Mouse (Mus musculus) forebrain, embryonic 12.5 days (tissue): ENCODE data around the gene Pcca. TPM values are rescaled to one million over a fixed set of nuclear protein-coding genes. Genes with fewer than 3 reads are reported as not detected.

Experiments used
- ATAC-seq: fragments of 200-750 bp; cut with Nextera tagmentation; 2 replicates; pipeline ENCODE4 v1.8.0; 2017; ENCODE audit warnings: moderate TSS enrichment; ENCODE audit not compliant: low FRiP score
- H3K27ac ChIP-seq: fragments of 300-500 bp; sonication (generic); 2 replicates; pipeline ENCODE4 v1.5.1; 2016; ENCODE audit warnings: mild to moderate bottlenecking
- H3K27me3 ChIP-seq: fragments of 300-500 bp; sonication (generic); 2 replicates; pipeline ENCODE4 v1.6.1; 2016; ENCODE audit warnings: mild to moderate bottlenecking
- H3K36me3 ChIP-seq: fragments of 300-500 bp; sonication (generic); replicated peaks from 2 replicates; pipeline ENCODE4 v1.6.1; 2016; ENCODE audit warnings: mild to moderate bottlenecking
- H3K4me1 ChIP-seq: fragments of 300-500 bp; sonication (generic); 2 replicates; pipeline ENCODE4 v1.6.1; 2016
- H3K4me2 ChIP-seq: fragments of 300-500 bp; sonication (generic); 2 replicates; pipeline ENCODE4 v1.6.1; 2016; ENCODE audit warnings: mild to moderate bottlenecking, moderate library complexity
- H3K4me3 ChIP-seq: fragments of 300-500 bp; sonication (generic); replicated peaks from 2 replicates; pipeline ENCODE4 v1.5.1; 2016; ENCODE audit warnings: mild to moderate bottlenecking
- H3K9ac ChIP-seq: fragments of 300-500 bp; sonication (generic); 2 replicates; pipeline ENCODE4 v1.6.1; 2016; ENCODE audit warnings: mild to moderate bottlenecking
- H3K9me3 ChIP-seq: fragments of 300-500 bp; sonication (generic); 2 replicates; pipeline ENCODE4 v1.6.1; 2016
- WGBS: fragments of 180-500 bp; shearing (Covaris S2); methylation state at CpG from one replicate; pipeline ENCODE4 v1.1.7; 2016; 5-methylcytosine and 5-hydroxymethylcytosine counted together
- polyA plus RNA-seq: library from polyadenylated mRNA; unstranded; fragments of >200 nt; fragmentation: Nextera tagmentation; extraction: Ambion mirVana; gene quantifications from 2 replicates; pipeline ENCODE4 v1.2.1, GENCODE M21; 2016

The Pcca gene
- polyA plus RNA-seq, 1 experiment from 2014 or later, result 34.7 TPM

DNA sequence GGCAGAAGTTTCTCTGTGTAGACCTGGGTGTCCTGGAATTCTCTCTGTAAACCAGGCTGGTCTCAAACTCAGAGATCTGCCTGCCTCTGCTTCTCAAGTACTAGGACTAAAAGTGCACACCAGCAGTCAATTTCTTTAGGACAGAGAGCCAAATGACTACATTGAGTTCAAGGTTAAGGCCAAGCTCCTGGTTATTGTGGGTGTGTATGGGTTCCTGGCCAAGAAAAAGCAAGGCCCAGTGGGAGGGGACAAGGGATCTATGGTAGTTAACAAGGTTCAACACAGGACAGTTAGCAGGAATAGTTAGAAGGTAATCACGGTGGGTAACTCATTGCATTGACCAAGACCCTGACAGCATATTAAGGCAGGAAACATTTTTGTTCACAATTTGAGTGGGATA lies 370.9 kb downstream of the Pcca start:
- H3K4me3 ChIP-seq, result no peak overlapping the region
- H3K36me3 ChIP-seq, result no peaks in the 10 kb centered on the region
- H3K27me3 ChIP-seq, result no peaks in the 10 kb centered on the region
- 92% methylated on average over 1 of the region's 1 CpGs for WGBS
- no peak overlapping the region for H3K9ac ChIP-seq
- ATAC-seq, result no peak
- H3K9me3 ChIP-seq, result 0 out of 2 replicates have a peak, but pooled peaks cover 6% of the 10 kb centered on the region
- H3K27ac ChIP-seq, result no peak overlapping the region
- no peak overlapping the region for H3K4me2 ChIP-seq
- H3K4me1 ChIP-seq, result peaks cover 9% of the 10 kb centered on the region; the same call in 1 of the 2 replicates

- no peak overlapping the region for H3K4me2 ChIP-seq
- H3K9me3 ChIP-seq, result 0 out of 2 replicates have a peak, but pooled peaks cover 6% of the 10 kb centered on the region
- H3K4me3 ChIP-seq, result no peak overlapping the region
- peaks cover 8% of the 10 kb centered on the region; the same call in 1 of the 2 replicates for H3K4me1 ChIP-seq
- 89% methylated on average over 4 of the region's 4 CpGs for WGBS
- no peak for ATAC-seq
- H3K36me3 ChIP-seq, result no peaks in the 10 kb centered on the region
- no peak overlapping the region for H3K27ac ChIP-seq
- H3K27me3 ChIP-seq, result peaks cover 13% of the 10 kb centered on the region; the same call in 1 of the 2 replicates
- H3K9ac ChIP-seq, result no peak overlapping the region
These were observed 374.0 kb downstream of the Pcca start for GRCm38 (mm10) chr14:122908075-122908474.

DNA sequence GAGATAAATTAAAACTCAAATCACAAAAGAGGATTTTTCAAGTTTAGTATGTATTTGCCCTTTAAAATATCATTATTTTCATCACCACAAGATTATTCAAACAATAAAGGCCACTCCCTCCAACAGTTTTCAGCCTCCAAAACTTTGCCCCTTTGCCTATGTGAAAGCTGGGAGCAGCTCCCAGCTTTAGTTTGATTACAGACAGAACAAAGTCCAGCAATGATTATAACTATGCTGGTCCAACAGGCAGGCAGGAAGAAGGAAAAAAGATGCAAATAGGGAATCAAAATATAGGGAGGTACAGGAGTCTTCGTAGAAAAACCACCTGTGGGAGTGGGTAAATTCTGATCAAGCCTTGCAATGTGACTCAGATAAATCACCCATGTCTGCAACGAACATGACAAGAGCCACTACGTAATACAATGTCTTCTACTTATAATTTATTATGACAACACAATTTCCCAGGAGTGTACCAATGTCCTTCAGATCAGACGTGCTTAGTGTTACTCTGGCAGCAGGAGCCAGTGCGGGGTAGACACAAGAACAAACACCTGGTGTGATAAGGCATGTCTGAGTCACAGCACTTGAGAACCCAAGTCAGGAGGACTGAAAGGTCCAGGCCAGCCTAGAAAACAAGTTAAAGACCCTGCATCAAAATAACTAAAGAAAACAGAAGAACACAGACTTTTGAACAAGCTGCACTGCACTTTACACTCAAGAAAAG lies 375.4 kb downstream of the Pcca start:
- Histone ChIP-seq H3K4me3 (no peak overlapping the region), H3K9me3 (0 out of 2 replicates have a peak, but pooled peaks cover 6% of the 10 kb centered on the region), H3K27ac (no peak overlapping the region), H3K9ac (no peak overlapping the region), H3K4me2 (no peak overlapping the region), H3K4me1 (peaks cover 11% of the 10 kb centered on the region; the same call in 1 of the 2 replicates), H3K27me3 (peaks cover 20% of the 10 kb centered on the region; the same call in 1 of the 2 replicates), H3K36me3 (no peaks in the 10 kb centered on the region)
- 85% methylated on average over 5 of the region's 5 CpGs for WGBS
- no peak for ATAC-seq

GRCm38 (mm10) chr14:122911265-122911664 lies 377.1 kb downstream of the Pcca start:
- 0 out of 2 replicates have a peak, but pooled peaks cover 6% of the 10 kb centered on the region for H3K9me3 ChIP-seq

GRCm38 (mm10) chr14:122912137-122912536 lies 378.0 kb downstream of the Pcca start:
- Histone ChIP-seq H3K27me3 (peaks cover 20% of the 10 kb centered on the region; the same call in 1 of the 2 replicates), H3K9me3 (0 out of 2 replicates have a peak, but pooled peaks cover 6% of the 10 kb centered on the region), H3K9ac (no peak overlapping the region), H3K27ac (no peak overlapping the region), H3K4me3 (peak overlapping the region; percentile 64), H3K4me2 (peak overlapping the region; percentile 89), H3K4me1 (peaks cover 11% of the 10 kb centered on the region; the same call in 1 of the 2 replicates), H3K36me3 (no peaks in the 10 kb centered on the region)
- no peak for ATAC-seq
- 40% methylated on average over 1 of the region's 1 CpGs for WGBS

More at GRCm38 (mm10) chr14:122911265-122911664, 377.1 kb downstream of the Pcca start:
- Histone ChIP-seq H3K4me1 (peaks cover 11% of the 10 kb centered on the region; the same call in 1 of the 2 replicates), H3K36me3 (no peaks in the 10 kb centered on the region), H3K27me3 (peaks cover 20% of the 10 kb centered on the region; the same call in 1 of the 2 replicates), H3K4me2 (no peak overlapping the region), H3K27ac (no peak overlapping the region), H3K9ac (no peak overlapping the region), H3K4me3 (no peak overlapping the region)
- no peak for ATAC-seq

GRCm38 (mm10) chr14:122912812-122913498 lies 378.8 kb downstream of the Pcca start:
- peak overlapping the region; percentile 64 for H3K4me3 ChIP-seq
- H3K9me3 ChIP-seq, result 0 out of 2 replicates have a peak, but pooled peaks cover 6% of the 10 kb centered on the region
- H3K36me3 ChIP-seq, result no peaks in the 10 kb centered on the region
- peak overlapping the region; percentile 89 for H3K4me2 ChIP-seq
- ATAC-seq, result peak; percentile 80
- no peak overlapping the region for H3K27ac ChIP-seq
- peak overlapping the region; percentile 61 for H3K9ac ChIP-seq
- peaks cover 20% of the 10 kb centered on the region; the same call in 1 of the 2 replicates for H3K27me3 ChIP-seq
- WGBS, result under 1% methylated on average over 58 of the region's 58 CpGs
- peaks cover 11% of the 10 kb centered on the region; the same call in 1 of the 2 replicates for H3K4me1 ChIP-seq

DNA sequence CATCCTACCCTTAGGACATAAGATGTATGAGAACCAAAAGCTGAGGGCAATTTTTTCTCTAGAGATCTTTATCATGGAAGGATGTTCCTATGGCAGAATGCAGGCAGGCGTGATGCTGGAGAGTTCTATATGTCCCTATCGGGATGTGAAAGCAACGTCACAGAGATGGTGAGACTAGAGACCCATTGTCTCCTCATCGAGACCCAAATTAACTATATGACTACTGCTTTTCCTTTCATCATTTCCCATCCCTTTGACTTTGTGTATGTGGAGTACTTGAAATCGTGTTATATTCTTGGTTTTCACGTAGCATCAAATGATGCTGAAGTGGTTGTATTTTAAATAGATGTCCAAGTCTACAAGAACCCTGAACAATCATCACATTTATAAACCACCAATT lies 379.5 kb downstream of the Pcca start, which contains the start of gene Ggact:
Gene Ggact (minus strand): TSS at position 101 of the 400 bp plus-strand sequence.
- H3K27ac ChIP-seq, result no peak within 1 kb of the TSS
- H3K4me3 ChIP-seq, result peak within 1 kb of the TSS; percentile 64
- H3K4me1 ChIP-seq, result peaks cover 11% of the 10 kb centered on the region; the same call in 1 of the 2 replicates
- WGBS, result 81% methylated on average over 6 of the region's 6 CpGs
- 0 out of 2 replicates have a peak, but pooled peaks cover 2% of the 10 kb centered on the region for H3K9me3 ChIP-seq
- H3K36me3 ChIP-seq, result no peaks in the 10 kb centered on the region
- no peak for ATAC-seq
- H3K4me2 ChIP-seq, result peak within 1 kb of the TSS; percentile 89
- H3K9ac ChIP-seq, result peak within 1 kb of the TSS; percentile 61
- H3K27me3 ChIP-seq, result peaks cover 20% of the 10 kb centered on the region; the same call in 1 of the 2 replicates

DNA sequence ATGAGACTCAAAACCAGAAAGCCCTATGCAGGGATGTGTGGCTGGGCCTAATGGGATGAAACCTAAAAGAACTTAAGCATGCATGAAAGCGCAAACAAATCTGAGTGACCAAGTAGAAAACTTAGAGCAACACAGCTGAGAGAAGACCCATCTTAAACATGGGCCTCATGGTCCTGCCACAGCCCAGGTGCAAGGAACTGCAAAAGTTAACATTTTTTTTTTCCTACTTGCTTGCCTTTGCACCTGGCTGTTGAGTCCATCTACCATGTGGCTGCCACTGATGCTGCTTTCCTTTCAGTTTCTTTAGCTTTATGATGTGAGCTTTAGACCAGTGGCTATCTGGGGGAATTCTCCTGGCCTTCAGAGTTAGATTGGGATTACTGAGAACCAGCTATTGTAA lies 383.6 kb downstream of the Pcca start:
- WGBS, result 94% methylated on average over 1 of the region's 1 CpGs
- Histone ChIP-seq H3K9ac (no peak overlapping the region), H3K9me3 (no peaks in the 10 kb centered on the region), H3K27me3 (0 out of 2 replicates have a peak, but pooled peaks cover 10% of the 10 kb centered on the region), H3K4me3 (no peak overlapping the region), H3K4me1 (peaks cover 6% of the 10 kb centered on the region; the same call in 1 of the 2 replicates), H3K27ac (no peak overlapping the region), H3K4me2 (no peak overlapping the region), H3K36me3 (0 out of 2 replicates have a peak, but pooled peaks cover 9% of the 10 kb centered on the region)
- no peak for ATAC-seq

- H3K9ac ChIP-seq, result no peak overlapping the region
- H3K4me2 ChIP-seq, result no peak overlapping the region
- no peak overlapping the region for H3K27ac ChIP-seq
- no peaks in the 10 kb centered on the region for H3K4me1 ChIP-seq
- H3K36me3 ChIP-seq, result 0 out of 2 replicates have a peak, but pooled peaks cover 9% of the 10 kb centered on the region
- no peak overlapping the region for H3K4me3 ChIP-seq
- ATAC-seq, result no peak
- H3K27me3 ChIP-seq, result no peaks in the 10 kb centered on the region
- H3K9me3 ChIP-seq, result no peaks in the 10 kb centered on the region
- WGBS, result 84% methylated on average over 5 of the region's 5 CpGs
These were observed 385.9 kb downstream of the Pcca start for GRCm38 (mm10) chr14:122920011-122920410.

DNA sequence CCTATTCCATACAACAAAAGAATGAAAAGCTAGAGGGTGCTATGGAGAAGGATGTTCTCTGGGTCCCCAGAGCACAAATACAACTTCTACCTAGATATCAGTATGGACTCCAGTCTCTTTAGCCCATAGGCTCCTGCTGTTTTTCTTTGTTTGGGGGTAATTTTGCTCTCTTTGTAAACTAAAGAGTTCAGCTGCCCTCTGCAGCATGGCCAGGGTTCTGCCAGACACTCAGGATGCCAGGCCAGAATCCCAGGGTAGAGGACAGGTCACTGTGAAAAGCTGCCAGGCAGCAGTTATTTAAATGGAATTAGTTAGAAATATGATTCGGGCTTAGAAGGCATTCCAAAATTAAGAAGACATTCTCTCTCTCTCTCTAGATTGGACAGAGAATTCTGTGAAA lies 402.3 kb downstream of the Pcca start:
- Histone ChIP-seq H3K9me3 (no peaks in the 10 kb centered on the region), H3K27ac (no peak overlapping the region), H3K27me3 (0 out of 2 replicates have a peak, but pooled peaks cover 3% of the 10 kb centered on the region), H3K36me3 (peaks cover 36% of the 10 kb centered on the region), H3K4me2 (no peak overlapping the region), H3K4me1 (peaks cover under 1% of the 10 kb centered on the region; the same call in 1 of the 2 replicates), H3K4me3 (no peak overlapping the region), H3K9ac (no peak overlapping the region)
- 92% methylated on average over 1 of the region's 1 CpGs for WGBS
- no peak for ATAC-seq
